In the genomic region with DNA sequence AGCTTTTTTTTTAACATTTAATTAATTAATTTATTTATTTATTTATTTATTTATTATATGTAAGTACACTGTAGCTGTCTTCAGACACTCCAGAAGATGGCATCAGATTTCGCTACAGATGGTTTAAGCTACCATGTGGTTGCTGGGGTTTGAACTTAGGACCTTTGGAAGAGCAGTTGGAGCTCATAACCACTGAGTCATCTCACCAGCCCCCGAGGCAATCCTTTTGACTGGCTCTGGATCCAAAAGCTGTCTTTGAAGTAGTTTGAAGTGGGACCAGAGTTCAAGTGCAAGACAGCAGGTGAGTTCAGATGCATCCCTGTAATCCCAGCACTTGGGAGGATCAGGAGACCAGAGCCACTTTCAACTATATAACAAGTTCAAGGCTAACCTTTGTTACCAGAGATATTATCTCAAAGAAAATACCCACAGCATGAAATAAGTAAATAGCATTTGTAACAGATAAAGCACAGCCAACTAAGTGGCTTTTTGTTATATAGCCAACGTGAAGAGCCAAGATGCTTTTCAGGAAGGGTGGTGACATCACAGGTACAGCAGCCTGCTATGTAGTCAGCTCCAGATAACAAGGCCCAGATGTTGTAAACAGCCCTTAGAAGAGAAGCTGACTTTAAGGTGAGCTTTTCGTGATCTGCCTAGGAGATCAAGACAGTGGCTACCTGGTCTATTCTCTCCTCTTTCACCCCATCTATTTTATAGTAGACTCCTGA, we compare ENCODE assay signal across 20 mouse cellular contexts. TPM values are rescaled to one million over a fixed set of nuclear protein-coding genes. Genes with fewer than 3 reads are reported as not detected.
DNase-seq lines count a peak whose midpoint lies in the region; ATAC-seq and TF ChIP-seq lines count a peak whose summit lies in the region.
"Had no signal": no experiment of that assay in that cellular context is flagged by ENCODE, and none has a peak within 500 bp of the region (broad histone marks: within the 10 kb centered on the region; RNA-seq: fewer than 3 reads in every experiment).

No protein-coding gene starts in this region.

- H3K9me3 ChIP-seq in heart, embryonic 12.5 days (replicated peaks) = no peaks in the 10 kb centered on the region
- no peaks in the 10 kb centered on the region for H3K9me3 ChIP-seq in MEL (replicated peaks; ENCODE audit: insufficient read depth, low read length)
- H3K9me3 ChIP-seq: forebrain, embryonic 13.5 days had no signal

- 0 out of 2 replicates have a peak, but pooled peaks have one; percentile 37 for ATAC-seq in heart, embryonic 12.5 days (ENCODE audit: insufficient number of reproducible peaks, low FRiP score)
- ATAC-seq in erythroid progenitor cell, adult 5-6 weeks (replicated peaks; ENCODE audit: low FRiP score, poor library complexity, severe bottlenecking) = peak; percentile 37; the same call in 1 of the 2 replicates
- ATAC-seq: forebrain, embryonic 13.5 days; hindbrain, postnatal 0 days had no signal

- peak; percentile 15 to 43; a peak in 2 of 4 replicates for TF ChIP-seq EP300 in MEL (IDR thresholded peaks at IDR 0.05; ENCODE audit: low read depth in 1 of 2, low read length in 2 of 2)

- H3K36me3 ChIP-seq in heart, embryonic 12.5 days = no peaks in the 10 kb centered on the region
- peaks cover 0 to 49% of the 10 kb centered on the region in 2 experiments; a peak in 2 of 4 replicates for H3K36me3 ChIP-seq in MEL (ENCODE audit: control insufficient read depth in 1 of 2, insufficient read depth in 2 of 2, low read length in 2 of 2)
- no peaks in the 10 kb centered on the region for H3K36me3 ChIP-seq in small intestine, adult 2 months (ENCODE audit: control insufficient read depth, insufficient read depth, low read length)

- H3K9ac ChIP-seq in heart, embryonic 12.5 days = no peak overlapping the region
- no peak overlapping the region for H3K9ac ChIP-seq in MEL (ENCODE audit: control insufficient read depth, low read depth, low read length, poor library complexity, severe bottlenecking)
- H3K9ac ChIP-seq: forebrain, embryonic 13.5 days; lung, embryonic 14.5 days had no signal

- TF ChIP-seq RAD21 in MEL (IDR thresholded peaks at IDR 0.05; ENCODE audit: low read depth, low read length) = no peak

- no peak overlapping the region for H3K4me3 ChIP-seq in heart, embryonic 12.5 days
- no peak overlapping the region for H3K4me3 ChIP-seq in MEL (ENCODE audit: control insufficient read depth in 1 of 2, insufficient read depth in 1 of 2, low read depth in 2 of 2, low read length in 2 of 2)
- H3K4me3 ChIP-seq in small intestine, adult 2 months (ENCODE audit: low read depth, low read length) = no peak overlapping the region
- H3K4me3 ChIP-seq: forebrain, embryonic 13.5 days had no signal

- H3K79me2 ChIP-seq in MEL (ENCODE audit: control insufficient read depth, insufficient read depth, low read length, poor library complexity) = no peaks in the 10 kb centered on the region; the same call in 1 of the 2 replicates

- no peak overlapping the region for H3K4me2 ChIP-seq in heart, embryonic 12.5 days
- H3K4me2 ChIP-seq: forebrain, embryonic 13.5 days; lung, embryonic 14.5 days; midbrain, embryonic 11.5 days had no signal

- TF ChIP-seq POLR2A in MEL (IDR thresholded peaks at IDR 0.05; ENCODE audit: control insufficient read depth in 1 of 2, insufficient read depth in 1 of 2, low read depth in 1 of 2, low read length in 2 of 2, poor library complexity in 1 of 2) = no peak
- no peak for TF ChIP-seq POLR2A in small intestine, adult 2 months (IDR thresholded peaks at IDR 0.05; ENCODE audit: low read depth, low read length)

- no peak overlapping the region for H3K27ac ChIP-seq in heart, embryonic 12.5 days (ENCODE audit: poor library complexity, severe bottlenecking)
- no peak overlapping the region for H3K27ac ChIP-seq in MEL (ENCODE audit: control insufficient read depth, low read depth, low read length)
- peak overlapping the region; percentile 72 for H3K27ac ChIP-seq in small intestine, adult 2 months (ENCODE audit: insufficient read depth, low read depth, low read length)
- H3K27ac ChIP-seq: forebrain, embryonic 13.5 days; hindbrain, postnatal 0 days had no signal

- peaks cover 8% of the 10 kb centered on the region for H3K27me3 ChIP-seq in heart, embryonic 12.5 days (replicated peaks)
- H3K27me3 ChIP-seq in MEL (ENCODE audit: control insufficient read depth in 1 of 2, insufficient read depth in 2 of 2, low read length in 2 of 2) = no peaks in the 10 kb centered on the region
- H3K27me3 ChIP-seq in small intestine, adult 2 months (ENCODE audit: control insufficient read depth, insufficient read depth, low read length) = no peaks in the 10 kb centered on the region
- H3K27me3 ChIP-seq: forebrain, embryonic 13.5 days had no signal

- TF ChIP-seq CTCF in MEL (IDR thresholded peaks at IDR 0.05 in 2 of 3, conservative IDR thresholded peaks at IDR 0.05 in 1 of 3; ENCODE audit: control insufficient read depth in 1 of 3, insufficient read depth in 1 of 3, low read depth in 2 of 3, low read length in 3 of 3, poor library complexity in 1 of 3, severe bottlenecking in 1 of 3) = no peak
- no peak for TF ChIP-seq CTCF in small intestine, adult 2 months (IDR thresholded peaks at IDR 0.05; ENCODE audit: extremely low read depth, insufficient read length, insufficient replicate concordance, low read depth, low read length)

- no peak for DNase-seq in heart, adult 11 months
- peak; percentile 50 for DNase-seq in MEL (ENCODE audit: low read depth, low spot score)
- no peak for DNase-seq in cerebellum, adult 9-10 months
- DNase-seq in frontal cortex, postnatal 10 days (ENCODE audit: low spot score in 2 of 2) = no peak
- DNase-seq in urinary bladder, postnatal 4 days (ENCODE audit: low spot score in 2 of 2) = no peak
- DNase-seq: adrenal gland, postnatal 14 days; cerebellum, adult 11-12 months; cerebellum, postnatal 25 days; gastrocnemius, postnatal 14 days; kidney, adult 18-20 months; kidney, postnatal 14 days; lung, embryonic 14.5 days; lung, postnatal 4 days; right cerebral cortex, postnatal 25 days had no signal

- no peaks in the 10 kb centered on the region for H3K4me1 ChIP-seq in heart, embryonic 12.5 days (replicated peaks)
- H3K4me1 ChIP-seq in MEL (ENCODE audit: control insufficient read depth in 1 of 2, insufficient read depth in 2 of 2, low read length in 2 of 2) = peaks cover 19 to 42% of the 10 kb centered on the region in 2 experiments
- H3K4me1 ChIP-seq in small intestine, adult 2 months (ENCODE audit: control insufficient read depth, insufficient read depth, insufficient read length, low read length) = peaks cover 18% of the 10 kb centered on the region; the same call in 1 of the 2 replicates
- H3K4me1 ChIP-seq: forebrain, embryonic 13.5 days had no signal

- WGBS in heart, embryonic 12.5 days = 72% methylated on average over 4 of the region's 4 CpGs
- 37% methylated on average over 4 of the region's 4 CpGs for WGBS in small intestine, adult 2 months

TF ChIP-seq in MEL, 35 proteins besides CTCF, POLR2A, EP300 and RAD21:
- peak; percentile 34; the same call in 1 of the 2 replicates for TF ChIP-seq GATA1 (IDR thresholded peaks at IDR 0.05; ENCODE audit: low read depth, low read length)
- peak; percentile 17; the same call in 1 of the 2 replicates for TF ChIP-seq TAL1 (IDR thresholded peaks at IDR 0.05; ENCODE audit: low read length)
- TF ChIP-seq ETS1 (IDR thresholded peaks at IDR 0.05; ENCODE audit: low read depth, low read length) = peak; percentile 67
- TF ChIP-seq USF2 (IDR thresholded peaks at IDR 0.05; ENCODE audit: borderline replicate concordance in 1 of 2, insufficient read depth in 1 of 2, low read depth in 1 of 2, low read length in 2 of 2) = no peak

RNA-seq across cellular contexts. Expression of a gene that starts 7.2 kb away (rescaled TPM):
- polyA plus RNA-seq in heart, embryonic 12.5 days (2016; fragmentation: Nextera tagmentation; extraction: Ambion mirVana) = 52.7 and 55.1 TPM in 2 replicates
- 58.1 and 60.4 TPM in 2 replicates for total RNA-seq in MEL (2012; rRNA removed)
- polyA plus RNA-seq in MEL (2012; ENCODE audit: insufficient read depth in 1 of 2, insufficient read length in 2 of 2, low read depth in 1 of 2, low replicate concordance in 2 of 2, missing spikeins in 1 of 2) = 10 to 100 TPM in 1 of 2 experiments, not detected in 1; 57.4 TPM
- 253 and 359 TPM in 2 replicates for total RNA-seq in erythroid progenitor cell, adult 5-6 weeks (2015; ENCODE audit: low replicate concordance)
- 284 and 418 TPM in 2 replicates for total RNA-seq in erythroid progenitor cell, adult 5-6 weeks (2017; ENCODE audit: low replicate concordance)
- 55.7 and 124 TPM in 2 replicates for polyA plus RNA-seq in small intestine, adult 2 months (2012; rRNA removed)

RNA-seq across cellular contexts. Expression of a gene that starts 46.5 kb away (rescaled TPM):
- 0.42 and 0.67 TPM in 2 replicates for polyA plus RNA-seq in heart, embryonic 12.5 days (2016; fragmentation: Nextera tagmentation; extraction: Ambion mirVana)
- 0.13 TPM in 1 of 2 replicates, not detected in the other for total RNA-seq in MEL (2012; rRNA removed)
- polyA plus RNA-seq in MEL (2012; ENCODE audit: insufficient read depth in 1 of 2, insufficient read length in 2 of 2, low read depth in 1 of 2, low replicate concordance in 2 of 2, missing spikeins in 1 of 2) = under 1 TPM in 1 of 2 experiments, not detected in 1; 0.10 TPM
- 2.5 TPM in 1 of 2 replicates, not detected in the other for total RNA-seq in erythroid progenitor cell, adult 5-6 weeks (2015; ENCODE audit: low replicate concordance)
- 0.68 and 1.3 TPM in 2 replicates for total RNA-seq in erythroid progenitor cell, adult 5-6 weeks (2017; ENCODE audit: low replicate concordance)
- polyA plus RNA-seq in small intestine, adult 2 months (2012; rRNA removed) = 1.9 and 8.3 TPM in 2 replicates
- total RNA-seq: gastrocnemius, postnatal 14 days had no signal

RNA-seq across cellular contexts. Expression of a gene that starts 50.0 kb away (rescaled TPM):
- 34.8 and 43.1 TPM in 2 replicates for polyA plus RNA-seq in heart, embryonic 12.5 days (2016; fragmentation: Nextera tagmentation; extraction: Ambion mirVana)
- total RNA-seq in MEL (2012; rRNA removed) = 4.9 and 5.9 TPM in 2 replicates
- polyA plus RNA-seq in MEL (2012; ENCODE audit: insufficient read depth in 1 of 2, insufficient read length in 2 of 2, low read depth in 1 of 2, low replicate concordance in 2 of 2, missing spikeins in 1 of 2) = 10 to 100 TPM in 1 of 2 experiments, not detected in 1; 12.0 TPM
- 1.4 and 10.9 TPM in 2 replicates for total RNA-seq in erythroid progenitor cell, adult 5-6 weeks (2015; ENCODE audit: low replicate concordance)
- total RNA-seq in erythroid progenitor cell, adult 5-6 weeks (2017; ENCODE audit: low replicate concordance) = 0.83 and 2.3 TPM in 2 replicates
- polyA plus RNA-seq in small intestine, adult 2 months (2012; rRNA removed) = 9.1 and 13.2 TPM in 2 replicates
